In the genomic region with DNA sequence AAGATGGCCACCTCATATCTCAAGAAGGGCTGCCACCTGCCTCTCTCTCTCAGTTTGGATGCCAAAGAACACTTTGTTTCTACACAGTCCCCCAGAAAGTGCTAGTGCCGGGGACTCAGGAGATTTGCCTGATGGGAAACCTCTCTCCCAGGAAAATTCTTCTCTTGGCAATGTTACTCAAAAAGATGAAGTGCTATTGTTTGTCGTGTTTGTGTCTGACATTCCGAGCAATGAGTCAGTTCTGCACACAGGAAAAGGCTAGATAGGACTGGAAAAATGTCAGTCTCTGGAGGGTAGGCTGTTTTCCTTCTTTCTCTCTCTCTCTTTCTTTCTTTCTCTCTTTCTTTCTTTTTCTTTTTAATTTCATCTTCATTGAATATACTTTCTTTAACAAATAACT, we compare ENCODE assay signal across 17 mouse cellular contexts.
DNase-seq lines count a peak whose midpoint lies in the region; TF ChIP-seq lines count a peak whose summit lies in the region.
"Had no signal": no experiment of that assay in that cellular context is flagged by ENCODE, and none has a peak within 500 bp of the region (broad histone marks: within the 10 kb centered on the region; RNA-seq: fewer than 3 reads in every experiment).

No protein-coding gene starts in this region.

- no peak overlapping the region for H3K4me3 ChIP-seq in layer of hippocampus, adult 2 months
- H3K4me3 ChIP-seq: embryonic facial prominence, embryonic 15.5 days; forebrain, embryonic 12.5 days; heart, embryonic 13.5 days; hindbrain, embryonic 15.5 days had no signal

- 0 out of 2 replicates have a peak overlapping the region, but pooled peaks have one; percentile 9 for H3K27ac ChIP-seq in layer of hippocampus, adult 2 months
- H3K27ac ChIP-seq: embryonic facial prominence, embryonic 15.5 days; forebrain, embryonic 12.5 days; heart, embryonic 13.5 days; hindbrain, embryonic 15.5 days had no signal

- no peak for TF ChIP-seq CTCF in layer of hippocampus, adult 2 months (conservative IDR thresholded peaks at IDR 0.05)

- DNase-seq in layer of hippocampus, adult 2 months (ENCODE audit: low spot score in 2 of 2), result no peak
- no peak for DNase-seq in layer of hippocampus, postnatal 25 days (ENCODE audit: extremely low spot score in 1 of 2, low spot score in 1 of 2)
- DNase-seq in 3134 (ENCODE audit: extremely low read depth, insufficient read length, low spot score), result peak; percentile 38
- peak; percentile 47 for DNase-seq in NIH3T3 (ENCODE audit: low read depth)
- peak; percentile 26 for DNase-seq in fibroblast of lung, adult 2 months (ENCODE audit: low read depth)
- DNase-seq in heart, adult 11 months, result no peak
- no peak for DNase-seq in ovary, adult 18-20 months (ENCODE audit: low spot score)
- DNase-seq: adrenal gland, postnatal 14 days; cerebellum, adult 8-10 months; cerebellum, postnatal 14 days; embryo, embryonic 11 days; gastrocnemius, postnatal 14 days; heart, postnatal 36 days had no signal

Comparison
In these comparisons a context has a peak if more than half of its experiments do, and no peak if none do; other contexts are left out.
1. DNase-seq: peak in 3134 (single experiment), NIH3T3 (single experiment) and fibroblast of lung, adult 2 months (single experiment); none in layer of hippocampus, adult 2 months (0 of 2), layer of hippocampus, postnatal 25 days (0 of 2), heart, adult 11 months (single experiment) and ovary, adult 18-20 months (single experiment).